Comparison of ENCODE assay signal across 8 mouse cellular contexts in genomic region chr11:44682703-44683539, GRCm38 (mm10).
DNase-seq lines count a peak whose midpoint lies in the region; ATAC-seq lines count a peak whose summit lies in the region.

No protein-coding gene starts in this region.

- peaks cover 60% of the 10 kb centered on the region for H3K4me1 ChIP-seq in hindbrain, embryonic 13.5 days (replicated peaks)
- H3K4me1 ChIP-seq in midbrain, embryonic 13.5 days (replicated peaks), result peaks cover 60% of the 10 kb centered on the region

- intact Hi-C loops in heart, postnatal 10 days (cut with DNase I), result no loop called here

- H3K27me3 ChIP-seq in hindbrain, embryonic 13.5 days, result no peaks in the 10 kb centered on the region
- H3K27me3 ChIP-seq in midbrain, embryonic 13.5 days, result no peaks in the 10 kb centered on the region

- H3K36me3 ChIP-seq in hindbrain, embryonic 13.5 days, result no peaks in the 10 kb centered on the region
- no peaks in the 10 kb centered on the region for H3K36me3 ChIP-seq in midbrain, embryonic 13.5 days

- WGBS in hindbrain, embryonic 13.5 days, result 16% methylated on average over 18 of the region's 18 CpGs
- 18% methylated on average over 18 of the region's 18 CpGs for WGBS in midbrain, embryonic 13.5 days

- H3K27ac ChIP-seq in hindbrain, embryonic 13.5 days, result peak overlapping the region; percentile 60
- H3K27ac ChIP-seq in midbrain, embryonic 13.5 days, result peak overlapping the region; percentile 56; the same call in 1 of the 2 replicates

- no peak overlapping the region; the same call in 1 of the 2 replicates for H3K4me3 ChIP-seq in hindbrain, embryonic 13.5 days
- no peak overlapping the region for H3K4me3 ChIP-seq in midbrain, embryonic 13.5 days (replicated peaks)

- DNase-seq in heart, adult 11 months, result peak; percentile 95
- no peak for DNase-seq in heart, postnatal 10 days
- DNase-seq in ZHBTc4 (ENCODE audit: low read depth, low spot score), result peak; percentile 41
- DNase-seq in urinary bladder, postnatal 25 days (ENCODE audit: low spot score), result no peak
- DNase-seq in thymus, postnatal 4 days, result no peak
- DNase-seq in thymus, postnatal 14 days, result no peak

- H3K9ac ChIP-seq in hindbrain, embryonic 13.5 days, result no peak overlapping the region
- no peak overlapping the region; the same call in 1 of the 2 replicates for H3K9ac ChIP-seq in midbrain, embryonic 13.5 days (replicated peaks)

- peak; percentile 80 for ATAC-seq in hindbrain, embryonic 13.5 days (ENCODE audit: low FRiP score)
- peak; percentile 79 for ATAC-seq in midbrain, embryonic 13.5 days

- no peaks in the 10 kb centered on the region for H3K9me3 ChIP-seq in hindbrain, embryonic 13.5 days
- H3K9me3 ChIP-seq in midbrain, embryonic 13.5 days, result no peaks in the 10 kb centered on the region

- peak overlapping the region; percentile 33; the same call in 1 of the 2 replicates for H3K4me2 ChIP-seq in hindbrain, embryonic 13.5 days
- H3K4me2 ChIP-seq in midbrain, embryonic 13.5 days (replicated peaks), result peak overlapping the region; percentile 31

Comparison
In these comparisons a context has a peak if more than half of its experiments do, and no peak if none do; other contexts are left out.
1. DNase-seq: peak in heart, adult 11 months (single experiment) and ZHBTc4 (single experiment); none in heart, postnatal 10 days (0 of 2), urinary bladder, postnatal 25 days (single experiment), thymus, postnatal 4 days (single experiment) and thymus, postnatal 14 days (single experiment).